Mouse (Mus musculus) embryonic facial prominence, embryonic 11.5 days (tissue): ENCODE measurements around the gene Gm8251. TPM values are rescaled to one million over a fixed set of nuclear protein-coding genes. Genes with fewer than 3 reads are reported as not detected.
"Not testable (repeated sequence)": the region's sequence is repeated elsewhere in the genome, so short reads cannot be mapped to it uniquely, and the experiment has no call there.

ENCODE experiments used
- ATAC-seq: fragments of 200-750 bp; cut with Nextera tagmentation; replicated peaks from 2 replicates; pipeline ENCODE4 v1.8.0; 2017; ENCODE audit warnings: low read depth; ENCODE audit not compliant: insufficient number of reproducible peaks, low FRiP score, low TSS enrichment
- DNase-seq: peaks from one replicate; pipeline ENCODE4 v3.0.0-alpha.2; 2015; ENCODE audit warnings: low spot score
- H3K27ac ChIP-seq: fragments of 300-500 bp; sonication (generic); replicated peaks from 2 replicates; pipeline ENCODE4 v1.5.1; 2014; ENCODE audit warnings: mild to moderate bottlenecking, low read depth, low read length, control low read depth
- H3K27me3 ChIP-seq: fragments of 300-500 bp; sonication (generic); 2 replicates; pipeline ENCODE4 v1.6.1; 2014; ENCODE audit warnings: mild to moderate bottlenecking, low read length, moderate library complexity, mixed read lengths; ENCODE audit not compliant: control insufficient read depth, insufficient read depth
- H3K36me3 ChIP-seq: fragments of 300-500 bp; sonication (generic); replicated peaks from 2 replicates; pipeline ENCODE4 v1.6.1; 2014; ENCODE audit warnings: low read depth, mild to moderate bottlenecking, low read length, moderate library complexity, mixed read lengths; ENCODE audit not compliant: control insufficient read depth, insufficient read depth
- H3K4me1 ChIP-seq: fragments of 300-500 bp; sonication (generic); 2 replicates; pipeline ENCODE4 v1.6.1; 2014; ENCODE audit warnings: low read length, mixed read lengths; ENCODE audit not compliant: control insufficient read depth, insufficient read depth
- H3K4me2 ChIP-seq: fragments of 300-500 bp; sonication (generic); 2 replicates; pipeline ENCODE4 v1.6.1; 2014; ENCODE audit warnings: low read depth, mild to moderate bottlenecking, control low read depth, low read length, moderate library complexity
- H3K4me3 ChIP-seq: fragments of 300-500 bp; sonication (generic); 2 replicates; pipeline ENCODE4 v1.5.1; 2014; ENCODE audit warnings: low read depth, low read length, control low read depth
- H3K9ac ChIP-seq: fragments of 300-500 bp; sonication (generic); replicated peaks from 2 replicates; pipeline ENCODE4 v1.6.1; 2014; ENCODE audit warnings: mild to moderate bottlenecking, control low read depth, low read length
- H3K9me3 ChIP-seq: fragments of 300-500 bp; sonication (generic); replicated peaks from 2 replicates; pipeline ENCODE4 v1.6.1; 2016; ENCODE audit warnings: mild to moderate bottlenecking, low read length, inconsistent platforms, mixed read lengths; ENCODE audit not compliant: control insufficient read depth
- WGBS: fragments of 180-500 bp; shearing (Covaris S2); extraction: QIAGEN DNeasy Blood & Tissue Kit; methylation state at CpG from one replicate; pipeline ENCODE4 v1.1.7; 2014; 5-methylcytosine and 5-hydroxymethylcytosine counted together
- polyA plus RNA-seq: library from polyadenylated mRNA; unstranded; fragments of >200 nt; fragmentation: Nextera tagmentation; extraction: Ambion mirVana; gene quantifications from 2 replicates; pipeline ENCODE4 v1.2.1, GENCODE M21; 2014

The Gm8251 gene
- polyA plus RNA-seq, 1 experiment from 2014 or later: 0.29 TPM

DNA sequence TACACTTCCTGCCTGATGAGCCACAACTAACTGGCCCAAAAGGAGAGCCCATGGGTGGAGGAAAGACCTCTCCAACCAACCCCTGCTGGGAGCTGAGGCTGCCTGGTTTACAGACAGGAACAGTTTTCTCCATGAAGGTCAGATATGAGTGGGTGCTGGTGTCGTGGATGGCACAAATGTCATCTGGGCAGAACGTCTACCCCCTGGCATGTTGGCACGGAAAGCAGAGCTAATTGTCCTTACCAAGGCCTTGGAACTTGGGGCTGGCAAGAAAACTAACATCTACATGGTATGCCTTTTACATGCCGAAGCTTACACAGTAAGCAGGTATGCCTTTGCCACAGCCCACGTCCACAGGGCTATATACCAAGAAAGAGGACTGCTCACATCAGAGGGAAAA, 16.0 kb downstream of the Gm8251 start:
- not testable (repeated sequence) for H3K4me1 ChIP-seq, H3K9ac ChIP-seq, H3K36me3 ChIP-seq, H3K27me3 ChIP-seq, H3K4me2 ChIP-seq, H3K9me3 ChIP-seq, ATAC-seq, DNase-seq, H3K4me3 ChIP-seq, H3K27ac ChIP-seq
- whole genome bisulfite sequencing: 85% methylated on average over 5 of the region's 5 CpGs

DNA sequence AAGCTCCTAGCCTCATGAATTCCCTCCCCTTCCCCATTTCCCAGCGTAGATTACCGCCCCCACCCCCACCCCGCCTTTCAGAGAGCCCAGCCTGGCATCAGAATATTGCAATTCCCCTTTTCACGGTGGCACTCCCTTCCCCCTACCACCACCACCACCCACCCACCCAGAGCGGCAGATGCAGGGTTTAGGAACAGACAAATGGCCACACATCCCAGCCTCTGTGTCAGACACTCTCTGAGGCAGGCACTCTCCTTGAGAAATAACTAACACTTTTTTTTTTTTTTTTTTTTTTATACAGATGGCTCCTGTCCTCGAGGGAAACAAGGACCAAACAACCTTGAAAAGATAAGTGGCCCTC, 19.2 kb downstream of the Gm8251 start:
- no peak for DNase-seq
- Histone ChIP-seq H3K9me3 (no peaks in the 10 kb centered on the region), H3K4me1 (no peaks in the 10 kb centered on the region), H3K36me3 (no peaks in the 10 kb centered on the region), H3K27ac (no peak overlapping the region), H3K9ac (peak overlapping the region; percentile 67), H3K27me3 (no peaks in the 10 kb centered on the region), H3K4me2 (peak overlapping the region; percentile 57), H3K4me3 (peak overlapping the region; percentile 29)
- peak; percentile 63 for ATAC-seq
- 5% methylated on average over 6 of the region's 6 CpGs for WGBS

DNA sequence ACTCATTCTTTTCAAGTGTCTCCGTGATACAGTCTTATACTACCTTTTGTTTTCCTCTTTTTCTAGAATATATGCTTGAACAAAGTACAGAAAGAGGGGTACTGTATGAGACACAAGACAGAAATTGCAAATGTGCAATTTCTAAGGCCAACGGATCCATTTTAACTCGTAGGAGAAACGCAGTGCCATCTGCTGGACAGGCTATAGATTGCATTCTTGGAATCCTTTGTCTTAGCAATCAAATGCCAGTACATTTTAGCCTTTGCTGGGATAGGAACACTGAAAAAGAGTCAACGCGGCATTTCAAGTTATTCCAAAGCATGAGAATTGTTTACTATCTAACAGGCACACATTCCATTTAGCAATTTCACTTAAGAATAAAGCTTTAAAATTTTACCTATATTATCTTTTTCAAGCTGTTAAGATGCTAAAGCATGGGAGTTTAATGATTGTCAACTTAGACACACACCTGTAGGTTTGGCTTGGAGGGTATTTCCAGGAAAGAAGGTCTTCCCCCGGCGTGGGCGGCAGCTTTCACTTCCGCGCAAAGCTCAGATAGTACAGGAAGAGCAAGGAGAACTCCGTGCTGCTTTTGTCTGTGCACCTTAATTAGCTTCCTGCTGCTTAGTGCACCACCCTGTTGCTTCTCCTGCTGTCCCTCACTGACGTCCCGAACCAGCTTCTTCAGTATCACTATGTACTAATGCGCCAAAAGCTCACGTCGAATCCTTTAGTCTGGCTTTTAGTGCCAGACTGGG, 19.8 kb downstream of the Gm8251 start:
- Histone ChIP-seq H3K27ac (no peak overlapping the region), H3K9ac (peak overlapping the region; percentile 67), H3K4me3 (peak overlapping the region; percentile 29), H3K4me2 (peak overlapping the region; percentile 57), H3K27me3 (no peaks in the 10 kb centered on the region), H3K4me1 (no peaks in the 10 kb centered on the region), H3K9me3 (no peaks in the 10 kb centered on the region), H3K36me3 (no peaks in the 10 kb centered on the region)
- peak; percentile 70 for ATAC-seq
- under 1% methylated on average over 17 of the region's 17 CpGs for WGBS
- DNase-seq: peak; percentile 90

DNA sequence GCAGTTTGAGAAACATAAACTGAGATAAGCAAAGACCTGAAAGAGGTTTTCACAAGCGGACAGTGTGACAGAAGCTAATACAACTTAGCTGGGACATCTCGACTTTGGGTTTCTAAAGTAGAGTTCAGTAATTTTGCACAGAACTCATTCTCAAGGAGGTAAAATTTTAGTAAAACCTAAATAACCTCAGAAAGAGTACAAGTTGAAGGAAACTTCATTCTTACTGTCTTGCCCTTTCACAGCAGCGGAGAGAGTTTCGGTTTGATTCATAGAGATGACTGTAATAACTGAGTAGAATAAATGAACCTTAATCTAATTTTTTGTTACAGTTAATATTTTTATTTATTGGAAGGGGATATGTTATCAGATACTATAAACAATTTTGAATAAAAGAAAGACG, 28.8 kb downstream of the Gm8251 start:
- H3K36me3 ChIP-seq: no peaks in the 10 kb centered on the region
- H3K27ac ChIP-seq: no peak overlapping the region
- H3K27me3 ChIP-seq: no peaks in the 10 kb centered on the region
- H3K9ac ChIP-seq: no peak overlapping the region
- H3K4me2 ChIP-seq: no peak overlapping the region
- no peaks in the 10 kb centered on the region for H3K4me1 ChIP-seq
- H3K4me3 ChIP-seq: no peak overlapping the region
- DNase-seq (no peak), ATAC-seq (no peak)
- no peaks in the 10 kb centered on the region for H3K9me3 ChIP-seq
- 93% methylated on average over 5 of the region's 5 CpGs for WGBS

DNA sequence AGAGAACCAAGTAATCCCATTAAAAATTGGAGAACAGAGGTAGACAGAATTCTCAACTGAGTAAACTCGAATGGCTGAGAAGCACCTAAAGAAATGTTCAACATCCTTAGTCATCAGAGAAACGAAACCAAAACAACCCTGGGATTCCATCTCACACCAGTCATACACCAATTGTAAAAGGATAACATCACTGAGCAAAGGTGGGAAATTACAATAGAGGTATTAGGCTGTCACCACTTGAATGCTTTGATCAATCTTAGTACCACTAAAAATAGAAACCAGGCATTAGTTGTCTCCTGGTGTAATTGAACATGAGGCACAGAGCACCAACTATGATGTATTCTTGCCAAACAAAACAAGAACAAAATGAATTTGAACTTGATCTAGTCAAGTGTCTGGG, 29.5 kb downstream of the Gm8251 start:
- Histone ChIP-seq H3K36me3 (no peaks in the 10 kb centered on the region), H3K4me1 (no peaks in the 10 kb centered on the region), H3K4me2 (no peak overlapping the region), H3K9ac (no peak overlapping the region), H3K4me3 (no peak overlapping the region), H3K9me3 (no peaks in the 10 kb centered on the region), H3K27me3 (no peaks in the 10 kb centered on the region), H3K27ac (no peak overlapping the region)
- ATAC-seq: no peak
- 75% methylated on average over 2 of the region's 2 CpGs for WGBS
- DNase-seq: no peak

DNA sequence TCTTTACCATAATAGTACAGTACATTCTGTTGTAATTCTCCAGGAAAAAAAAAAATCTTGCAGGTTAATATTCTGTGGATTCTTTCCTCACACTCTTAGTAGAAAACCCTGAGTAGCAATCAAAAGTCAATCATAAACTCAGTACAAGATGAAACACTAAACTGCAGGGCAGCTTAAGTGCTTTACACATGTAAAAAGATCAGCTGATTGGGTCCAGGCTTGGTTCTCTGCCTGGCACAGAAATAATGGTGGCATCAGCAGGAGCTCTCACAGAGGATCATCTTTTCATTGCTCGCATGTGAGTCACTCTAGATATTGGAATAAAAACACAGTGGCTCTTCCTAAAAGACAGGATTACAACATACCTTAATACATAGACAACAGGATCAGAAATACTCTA, 34.1 kb downstream of the Gm8251 start:
- no peak overlapping the region for H3K4me3 ChIP-seq
- H3K4me2 ChIP-seq: no peak overlapping the region
- H3K9ac ChIP-seq: no peak overlapping the region
- no peaks in the 10 kb centered on the region for H3K4me1 ChIP-seq
- WGBS: 96% methylated on average over 1 of the region's 1 CpGs
- H3K9me3 ChIP-seq: no peaks in the 10 kb centered on the region
- no peaks in the 10 kb centered on the region for H3K27me3 ChIP-seq
- ATAC-seq (no peak), DNase-seq (no peak)
- H3K27ac ChIP-seq: no peak overlapping the region
- H3K36me3 ChIP-seq: no peaks in the 10 kb centered on the region

DNA sequence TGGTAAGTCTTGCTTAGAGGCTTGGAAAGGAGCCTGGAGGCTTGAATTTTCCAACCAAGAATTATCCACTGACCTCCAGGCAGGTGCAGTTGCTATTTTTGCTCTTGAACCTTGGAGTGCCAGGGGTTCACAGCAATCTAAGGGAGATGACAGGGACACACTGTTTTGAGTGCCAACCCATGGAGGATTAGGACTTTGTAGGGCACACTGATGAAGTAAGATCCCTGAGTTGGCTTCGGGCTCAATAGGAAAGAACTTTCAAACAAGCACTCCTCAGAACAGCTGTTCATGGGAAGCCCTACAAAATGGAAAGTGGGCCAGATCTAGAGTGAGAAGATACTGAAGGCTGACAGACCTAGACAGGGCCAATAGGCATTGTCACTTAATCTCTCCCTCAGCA, 39.1 kb downstream of the Gm8251 start:
- DNase-seq: no peak
- Histone ChIP-seq H3K4me2 (no peak overlapping the region), H3K36me3 (no peaks in the 10 kb centered on the region), H3K27ac (no peak overlapping the region), H3K4me1 (no peaks in the 10 kb centered on the region), H3K9ac (no peak overlapping the region), H3K9me3 (no peaks in the 10 kb centered on the region), H3K4me3 (no peak overlapping the region), H3K27me3 (no peaks in the 10 kb centered on the region)
- no peak for ATAC-seq
- 95% methylated on average over 1 of the region's 1 CpGs for WGBS

DNA sequence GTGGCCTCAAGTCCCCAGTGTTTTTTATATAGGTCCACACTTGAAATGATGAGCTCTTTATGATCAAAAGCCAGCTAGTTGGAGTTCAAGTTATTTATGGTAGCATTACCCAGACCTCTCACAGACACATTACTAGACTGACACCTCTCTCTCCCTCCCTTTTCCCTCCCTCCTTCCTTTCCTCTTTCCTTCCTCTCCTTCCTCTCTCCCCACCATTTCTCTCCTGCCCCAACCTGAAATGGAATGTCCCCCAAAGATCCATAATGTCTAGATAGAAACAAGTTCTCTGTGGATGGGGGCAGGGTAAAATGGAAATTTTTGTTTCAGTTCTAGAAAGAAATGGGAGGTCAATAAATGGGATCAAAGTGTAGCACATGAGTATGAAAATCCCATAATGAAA, 41.8 kb downstream of the Gm8251 start, which contains the start of gene Mettl21c:
Mettl21c (minus strand) TSS at position 101 of the 400 bp plus-strand sequence.
- H3K4me3 ChIP-seq: no peak within 1 kb of the TSS
- no peaks in the 10 kb centered on the region for H3K9me3 ChIP-seq
- no peak within 1 kb of the TSS for H3K9ac ChIP-seq
- no peak within 1 kb of the TSS for H3K4me2 ChIP-seq
- no peaks in the 10 kb centered on the region for H3K36me3 ChIP-seq
- no peak for DNase-seq
- no peaks in the 10 kb centered on the region for H3K4me1 ChIP-seq
- no peak for ATAC-seq
- no peaks in the 10 kb centered on the region for H3K27me3 ChIP-seq
- no peak within 1 kb of the TSS for H3K27ac ChIP-seq
